Mouse (Mus musculus) adrenal gland, adult 8-10 months (tissue): ENCODE measurements around the gene Lrmda. TPM values are rescaled to one million over a fixed set of nuclear protein-coding genes. Genes with fewer than 3 reads are reported as not detected.

ENCODE experiments used
- DNase-seq: peaks from one replicate; pipeline ENCODE4 v3.0.0; 2022
- total RNA-seq, 4 experiments: library from RNA; stranded (reverse); gene quantifications; 2 replicates each; pipeline ENCODE4 v1.2.4; 2022

The Lrmda gene
- total RNA-seq, 4 experiments from 2014 or later, result 3.4 to 8.5 (median 5.7) TPM

DNA sequence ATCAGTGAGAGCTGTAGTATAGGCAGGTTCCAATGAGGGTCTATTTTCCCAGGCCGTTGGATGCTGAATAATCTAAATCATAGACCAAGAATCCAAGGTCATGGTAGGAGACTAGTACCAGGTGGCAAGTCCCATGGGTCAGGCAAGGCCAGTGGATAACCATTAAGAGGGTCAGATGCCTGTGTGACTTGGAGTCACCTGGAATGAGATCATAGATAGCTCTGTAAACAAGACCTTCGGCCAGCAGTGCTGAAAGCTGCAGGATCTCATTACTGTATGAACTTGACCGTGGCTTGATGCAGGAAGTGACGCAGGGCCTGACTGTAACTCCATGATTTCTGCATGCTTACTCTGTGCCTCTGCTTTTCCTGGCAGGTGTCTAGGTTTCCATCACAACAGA, 402.2 kb downstream of the Lrmda start:
- no peak for DNase-seq

DNA sequence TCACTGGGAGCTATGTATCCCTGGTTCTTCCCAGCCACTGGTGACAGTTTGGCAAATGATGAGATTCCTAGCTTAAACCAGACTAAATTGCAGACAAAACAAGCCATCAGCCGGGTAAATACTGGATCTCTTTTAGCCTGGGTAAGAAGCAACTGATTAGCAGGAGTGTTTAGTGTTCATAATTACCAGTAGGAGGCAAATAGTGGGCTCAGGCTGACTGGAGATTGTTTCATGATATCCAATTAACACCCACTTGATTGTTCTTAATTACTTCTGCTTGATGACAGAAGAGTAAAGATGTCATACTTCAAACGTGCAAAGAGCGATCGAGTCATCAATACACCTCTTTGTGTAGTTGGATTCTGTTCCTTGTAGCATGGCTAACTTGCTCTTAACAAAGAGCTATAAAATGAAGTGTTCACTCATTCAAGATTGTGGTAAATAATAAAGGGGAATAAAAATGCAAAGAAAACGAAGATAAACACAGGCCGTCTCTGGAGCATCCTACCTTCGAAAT, 405.6 kb downstream of the Lrmda start:
- DNase-seq, result no peak

DNA sequence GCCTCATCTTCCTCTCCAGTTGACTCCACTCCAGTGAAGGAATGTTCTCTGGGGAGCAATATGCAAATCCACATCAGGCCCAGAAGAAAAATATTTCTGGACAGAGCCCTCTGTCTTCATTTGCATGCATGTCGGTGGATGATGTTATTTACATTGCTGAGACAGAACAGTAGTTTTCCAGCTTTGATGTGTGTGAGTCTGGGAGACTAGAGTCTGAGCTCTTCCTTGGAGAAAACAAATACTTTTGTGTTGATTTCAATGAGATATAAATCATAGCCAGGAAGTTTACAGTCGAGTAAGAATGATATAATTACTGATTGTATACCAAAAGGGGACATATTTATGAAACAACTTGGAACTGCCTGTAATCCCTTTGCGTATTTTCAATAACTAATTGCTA, 415.9 kb downstream of the Lrmda start:
- DNase-seq, result no peak

DNA sequence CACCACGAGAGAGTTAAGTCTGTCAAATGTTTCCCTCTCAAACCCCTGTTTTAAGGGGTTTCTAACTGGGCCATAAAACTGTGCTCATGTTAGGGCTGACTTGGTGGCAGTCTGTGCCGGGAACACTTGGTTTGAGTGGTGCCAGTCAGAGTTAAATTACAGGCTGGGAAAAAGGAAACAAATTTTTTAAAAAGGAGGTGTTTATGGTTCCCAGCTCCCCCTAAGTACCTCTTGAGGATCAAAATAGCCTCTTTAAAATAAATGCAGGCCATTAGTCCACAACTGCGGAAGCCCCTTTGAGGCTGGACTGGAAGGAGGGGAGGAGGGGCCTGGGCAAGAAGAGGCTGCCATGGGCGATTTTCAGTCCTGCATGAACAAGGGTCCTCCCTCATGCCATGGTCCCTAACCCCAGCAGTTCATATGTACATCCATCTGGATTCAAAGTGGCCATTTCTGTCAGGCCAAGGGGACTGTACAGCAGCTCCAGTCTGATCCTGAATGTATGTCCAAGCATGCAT, 416.4 kb downstream of the Lrmda start:
- no peak for DNase-seq

DNA sequence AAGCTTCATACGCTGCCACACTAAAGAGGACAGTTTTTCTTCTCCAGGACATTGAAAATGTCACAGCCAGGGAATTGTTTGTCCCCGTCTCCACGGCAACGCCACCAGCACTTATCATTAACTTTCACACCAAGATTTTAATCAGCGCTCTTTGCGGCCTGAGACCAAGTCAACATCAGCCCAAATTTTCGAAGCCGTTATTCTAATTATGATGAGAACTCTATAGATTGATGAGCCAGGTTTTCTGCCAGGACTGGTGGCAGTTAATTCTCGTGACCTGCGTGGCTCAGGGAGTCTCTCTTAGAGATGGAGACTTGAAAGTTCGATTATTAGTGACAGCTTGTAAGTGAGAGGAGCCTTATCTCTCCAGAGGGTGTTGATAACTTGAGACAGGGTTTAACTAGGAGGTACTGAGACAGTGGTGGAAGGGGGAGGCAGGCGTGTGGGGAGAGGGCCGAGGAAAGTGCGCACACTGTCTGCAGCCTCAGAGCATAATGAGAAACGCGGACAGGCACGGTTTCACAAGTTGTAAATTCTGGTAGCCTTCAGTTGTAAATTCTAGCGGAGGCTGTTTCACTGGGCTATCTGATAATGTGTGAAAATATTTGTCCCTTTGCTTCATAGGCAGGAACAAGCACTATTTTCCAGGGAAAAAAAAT, 421.0 kb downstream of the Lrmda start:
- DNase-seq, result no peak

DNA sequence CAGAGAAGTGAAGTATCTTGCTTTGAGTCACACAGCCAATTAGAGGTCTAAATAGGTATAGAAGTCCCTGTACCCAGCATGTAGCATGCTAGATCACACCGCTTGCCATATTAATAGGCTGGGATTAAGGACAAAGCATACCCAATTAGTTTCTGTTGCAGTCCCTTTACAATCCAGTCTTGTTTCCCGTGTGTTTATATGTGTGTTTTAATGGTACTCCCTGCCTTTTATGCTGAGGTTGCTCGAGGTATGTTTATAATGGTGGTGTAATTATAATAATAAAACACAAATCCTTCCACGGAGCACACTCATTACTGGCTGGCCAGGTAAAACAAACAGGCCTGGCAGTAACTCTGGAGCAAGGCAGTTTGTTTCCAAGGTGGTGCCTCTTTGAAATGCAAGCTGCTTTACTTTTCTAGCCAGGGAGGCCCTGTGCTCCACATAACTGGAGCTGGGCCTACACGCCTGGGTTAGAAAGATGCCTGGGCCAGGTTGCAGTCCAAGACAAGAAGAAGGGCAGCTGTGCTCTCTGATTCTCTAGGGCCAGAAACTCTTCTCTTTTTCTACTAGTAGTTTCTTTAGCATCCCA, 422.4 kb downstream of the Lrmda start:
- no peak for DNase-seq

DNA sequence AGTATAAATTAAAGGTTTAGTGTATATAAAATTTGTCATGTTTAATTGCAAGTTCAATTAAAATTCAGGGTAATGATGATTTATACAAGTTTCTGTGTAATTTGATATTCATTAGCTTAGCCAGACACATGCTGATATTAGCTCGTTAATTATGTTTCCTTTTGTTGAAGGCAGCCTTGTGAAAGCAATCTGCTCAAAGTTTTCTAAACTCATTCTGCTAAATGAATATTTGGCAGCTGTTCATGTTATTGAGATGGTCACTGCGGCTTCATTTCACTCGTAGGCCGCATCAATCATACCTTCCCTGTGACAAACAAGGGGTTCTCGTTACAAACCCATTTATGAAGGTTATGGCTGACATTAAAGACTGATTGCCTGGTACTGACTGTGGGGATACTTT, 423.2 kb downstream of the Lrmda start:
- DNase-seq, result no peak

DNA sequence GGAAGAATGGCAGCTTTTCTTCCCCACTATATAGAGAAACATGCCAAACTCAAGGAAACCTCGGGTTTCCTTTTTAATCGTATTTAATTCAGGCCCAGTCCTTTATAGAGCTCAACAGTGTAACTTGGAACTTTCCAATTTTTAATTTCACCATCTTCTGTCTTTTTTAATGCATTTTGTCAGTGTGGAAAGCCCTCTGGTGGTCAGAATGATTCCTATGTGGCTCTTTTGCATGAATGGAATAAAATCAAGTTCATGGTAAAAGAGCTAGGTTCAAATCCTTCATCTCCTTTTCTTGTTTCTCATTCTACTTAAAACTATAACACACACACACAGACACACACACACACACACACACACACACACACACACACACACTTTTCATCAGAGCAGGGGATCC, 425.0 kb downstream of the Lrmda start:
- no peak for DNase-seq

DNA sequence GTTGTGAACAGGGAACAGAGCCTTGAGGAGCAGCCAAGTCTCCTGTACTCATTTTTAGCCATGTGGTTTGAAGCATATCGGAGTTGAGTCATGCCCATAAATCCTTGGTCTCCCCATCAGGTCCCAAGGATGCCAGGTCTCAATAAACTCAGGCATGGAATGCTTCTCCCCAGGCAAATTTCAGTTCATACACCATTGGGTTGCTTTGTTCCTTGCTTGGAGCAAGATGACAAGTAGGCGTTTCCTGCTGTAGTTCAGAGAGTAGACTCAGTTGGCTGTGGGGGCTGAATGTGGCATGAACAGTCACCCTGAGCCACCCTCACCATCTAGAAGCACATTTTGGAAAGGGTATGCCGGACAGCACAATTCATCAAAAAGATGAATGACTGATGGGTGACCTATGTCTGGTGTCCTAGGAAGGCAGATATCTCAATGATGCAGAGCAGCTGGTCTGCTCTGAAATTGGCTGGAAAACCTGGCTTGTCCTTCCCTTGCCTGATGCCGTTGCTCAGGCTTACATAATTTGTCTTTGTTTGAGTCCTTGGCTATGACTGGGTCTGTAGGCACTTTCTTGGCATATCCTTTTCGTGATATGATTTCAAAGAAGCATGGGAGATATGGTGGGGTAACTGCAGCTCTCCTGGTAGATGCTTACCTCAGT, 425.8 kb downstream of the Lrmda start:
- peak; percentile 72 for DNase-seq

DNA sequence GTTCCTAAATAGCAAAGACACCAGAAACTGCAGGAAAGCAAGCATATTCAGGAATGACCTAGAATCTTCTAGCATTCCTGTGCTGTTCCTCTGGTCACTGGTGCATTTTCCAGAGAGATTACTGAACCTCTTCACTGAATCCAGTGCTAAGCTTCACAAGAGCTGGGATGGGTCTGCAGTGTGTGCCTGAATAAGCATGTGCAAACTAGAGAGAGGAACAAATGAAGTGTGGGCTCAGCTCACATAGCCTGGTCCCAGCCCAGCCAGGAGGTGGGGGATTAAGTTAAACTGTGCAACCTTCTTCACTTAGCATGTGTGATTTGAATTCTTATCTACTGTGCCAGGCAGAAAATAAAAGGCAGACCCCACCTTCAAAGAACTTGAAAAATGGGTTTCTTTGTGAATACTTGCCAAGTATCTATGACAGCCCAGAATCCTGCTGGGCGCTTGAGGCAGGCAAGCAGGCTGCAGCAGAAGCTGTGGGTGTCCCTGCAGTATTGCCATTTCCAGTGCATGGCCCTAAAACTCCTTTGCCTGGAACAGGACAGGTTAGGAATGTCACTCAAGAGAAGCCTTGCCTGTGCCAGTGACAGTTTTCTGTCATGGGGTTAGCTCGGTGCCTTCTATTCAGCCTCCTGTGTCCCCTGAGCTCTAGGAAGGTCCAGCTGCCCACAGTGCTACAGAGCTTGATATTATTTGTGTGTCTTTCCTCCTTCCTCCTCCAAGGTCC, 426.5 kb downstream of the Lrmda start:
- no peak for DNase-seq

DNA sequence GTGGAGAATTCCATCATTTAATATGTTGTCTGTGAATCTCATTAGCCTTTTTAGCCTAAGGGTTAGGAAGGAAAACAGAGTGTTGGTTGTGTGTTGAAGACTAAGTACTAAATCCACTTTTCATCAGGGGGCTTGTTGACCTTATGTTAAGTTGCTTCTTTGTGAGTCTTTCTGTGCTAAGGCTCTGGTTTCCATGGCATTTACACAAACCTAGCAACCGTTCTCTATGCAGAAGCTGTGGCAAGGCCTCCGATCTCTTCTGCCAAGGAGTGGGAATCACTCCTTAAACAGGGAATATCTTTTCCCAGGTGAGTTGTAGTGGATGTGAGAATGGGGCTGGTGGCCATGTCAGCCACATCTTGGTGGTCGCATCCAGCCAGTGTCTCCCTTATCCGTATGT, 432.1 kb downstream of the Lrmda start:
- DNase-seq, result no peak

DNA sequence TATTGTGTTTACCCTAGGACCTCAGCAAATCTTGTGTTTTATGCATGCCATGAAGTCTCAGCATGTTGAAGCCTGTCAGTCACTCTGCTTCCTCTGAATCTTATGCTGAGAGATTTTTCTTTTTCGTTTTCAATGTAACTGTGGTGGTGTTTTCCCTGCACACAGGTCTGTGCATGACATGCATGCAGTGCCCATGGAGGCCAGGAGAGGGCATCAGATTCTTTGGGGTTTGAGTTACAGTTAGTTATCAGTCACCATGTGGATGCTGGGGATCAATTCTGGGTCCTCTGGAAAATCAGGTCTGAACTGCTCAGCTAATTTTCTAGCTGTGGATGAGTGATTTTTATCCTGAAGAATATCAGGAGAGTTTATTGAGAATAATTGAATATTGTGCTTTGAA, 444.8 kb downstream of the Lrmda start:
- DNase-seq, result no peak

DNA sequence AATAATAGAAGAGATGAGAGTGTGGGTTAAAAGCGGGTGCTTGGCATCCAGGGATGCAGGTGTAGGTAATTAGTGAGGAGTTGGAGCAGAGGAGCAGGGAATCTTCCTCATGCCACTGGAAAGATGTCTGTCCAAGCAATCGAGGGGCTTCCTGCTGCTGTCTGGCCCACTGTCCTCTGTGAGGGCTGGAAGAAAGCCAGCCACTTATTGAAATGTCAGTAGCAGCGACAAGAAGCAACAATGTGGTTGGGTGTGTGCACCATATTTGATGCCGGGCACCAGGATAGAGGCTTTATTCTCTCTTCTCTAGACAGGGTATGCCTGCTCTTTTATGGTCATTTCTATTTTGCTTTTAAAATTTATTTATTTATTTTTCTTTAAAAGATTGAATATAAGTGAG, 451.5 kb downstream of the Lrmda start:
- DNase-seq, result no peak

DNA sequence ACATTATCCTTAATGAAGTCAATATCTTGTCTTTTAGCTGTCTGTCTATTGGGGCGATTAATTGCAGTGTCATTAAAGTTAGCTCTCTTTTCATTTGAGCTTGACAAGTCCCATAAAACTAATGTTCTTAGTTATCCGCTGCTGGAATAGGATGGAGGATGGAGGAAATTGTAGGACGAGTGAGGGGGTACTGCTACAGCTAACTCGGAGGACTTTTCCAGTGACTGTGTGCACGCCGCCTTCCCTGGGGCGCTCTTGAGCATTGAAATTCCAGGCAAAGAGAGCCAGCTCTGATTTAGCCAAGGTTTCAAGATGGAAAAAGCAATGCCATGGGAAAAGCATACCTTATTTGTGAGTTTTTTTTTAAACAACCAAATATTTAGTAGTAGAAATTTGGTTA, 453.9 kb downstream of the Lrmda start:
- no peak for DNase-seq

DNA sequence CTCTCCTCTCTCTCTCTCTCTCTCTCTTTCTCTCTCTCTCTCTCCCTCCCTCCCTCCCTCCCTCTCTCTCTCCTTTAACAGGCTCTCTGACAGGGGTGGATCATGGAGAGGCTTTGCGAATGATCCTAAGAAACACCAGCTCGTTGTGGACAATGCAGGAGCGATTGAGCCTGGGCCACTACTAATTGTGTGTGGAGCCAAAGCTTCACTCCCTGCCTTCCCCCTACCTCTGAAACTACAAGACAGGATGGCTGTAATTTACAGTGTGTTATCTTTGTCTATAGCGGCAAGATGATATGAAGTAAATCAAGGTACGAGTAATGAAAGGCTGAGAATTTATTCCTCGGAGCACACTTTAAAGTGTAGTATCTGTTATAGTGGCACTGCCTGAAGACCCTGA, 454.5 kb downstream of the Lrmda start:
- DNase-seq, result no peak

DNA sequence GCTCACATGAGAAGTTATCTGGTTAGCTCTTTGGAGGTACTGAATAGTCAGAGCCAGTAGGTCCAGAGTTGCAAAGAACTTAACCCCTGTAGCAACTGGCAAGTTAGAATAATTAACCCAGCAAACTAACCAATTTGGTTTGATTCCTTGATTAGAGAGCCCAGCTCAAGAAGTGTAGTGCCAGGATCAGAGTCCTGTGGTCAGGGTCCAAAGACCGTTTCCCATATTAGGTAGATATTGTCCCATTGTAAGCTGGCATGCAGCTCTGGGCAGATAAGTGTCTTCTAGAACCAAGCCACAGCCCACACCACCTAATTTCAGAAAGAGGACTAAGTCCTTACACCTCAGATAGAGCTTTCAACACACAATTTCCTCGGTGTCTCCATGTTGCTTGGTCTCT, 473.8 kb downstream of the Lrmda start:
- no peak for DNase-seq

DNA sequence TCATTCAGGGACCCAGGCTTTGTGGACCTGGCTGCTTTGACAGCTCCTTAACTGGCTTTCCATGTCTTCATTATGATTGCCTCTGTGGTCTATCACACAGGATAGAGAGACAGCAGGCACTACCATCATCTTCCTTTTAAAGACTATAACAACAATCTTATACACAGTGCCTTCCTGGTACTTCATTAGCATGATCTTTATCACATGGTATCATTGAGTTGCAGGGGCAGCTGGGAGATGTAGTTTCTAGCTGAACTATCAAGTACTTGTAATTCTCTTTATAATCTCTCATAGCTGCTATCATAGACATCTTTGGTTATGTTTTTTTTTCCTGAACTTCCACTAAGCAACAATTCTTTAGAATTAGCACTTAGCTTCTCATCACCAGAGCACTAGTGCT, 474.8 kb downstream of the Lrmda start:
- no peak for DNase-seq

DNA sequence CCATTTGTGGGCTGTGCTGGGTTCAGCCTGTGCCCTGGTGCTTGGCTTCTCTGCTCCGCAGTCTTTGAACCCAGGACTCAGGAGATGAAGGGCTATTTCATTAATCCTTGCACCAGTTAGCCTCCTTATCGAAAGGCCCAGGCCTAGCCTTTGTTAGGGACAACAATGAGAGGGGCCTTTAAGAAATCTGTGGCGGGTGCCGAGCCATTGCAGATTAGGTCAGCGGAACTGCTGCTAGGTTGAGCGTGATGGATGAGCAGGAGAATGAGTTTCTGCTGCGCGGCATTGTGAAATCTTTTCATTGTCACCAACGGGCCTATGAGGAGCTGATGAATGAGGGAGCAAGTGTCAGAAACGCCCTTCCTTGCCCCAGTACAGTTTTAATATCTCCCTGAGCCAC, 475.4 kb downstream of the Lrmda start:
- DNase-seq, result peak; percentile 6

DNA sequence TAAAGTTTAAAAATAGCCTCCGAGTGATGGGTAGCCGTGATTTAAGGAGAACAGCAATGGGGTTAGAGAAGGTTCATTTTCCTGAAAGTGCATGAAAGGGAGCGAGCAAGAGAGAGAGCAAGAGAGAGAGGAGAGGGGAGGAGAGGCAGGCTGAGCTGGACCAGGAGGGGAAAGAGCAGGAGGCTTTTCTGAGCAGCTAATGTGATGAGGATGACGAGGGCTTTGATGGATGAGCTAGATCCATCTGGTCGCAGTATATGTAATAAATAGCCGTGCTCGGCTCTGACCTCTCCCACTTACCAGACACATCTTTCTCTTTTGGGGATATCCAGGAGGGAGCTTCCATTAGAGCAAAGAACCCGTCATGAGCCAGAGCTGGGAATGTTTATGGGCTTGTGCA, 475.8 kb downstream of the Lrmda start:
- no peak for DNase-seq

DNA sequence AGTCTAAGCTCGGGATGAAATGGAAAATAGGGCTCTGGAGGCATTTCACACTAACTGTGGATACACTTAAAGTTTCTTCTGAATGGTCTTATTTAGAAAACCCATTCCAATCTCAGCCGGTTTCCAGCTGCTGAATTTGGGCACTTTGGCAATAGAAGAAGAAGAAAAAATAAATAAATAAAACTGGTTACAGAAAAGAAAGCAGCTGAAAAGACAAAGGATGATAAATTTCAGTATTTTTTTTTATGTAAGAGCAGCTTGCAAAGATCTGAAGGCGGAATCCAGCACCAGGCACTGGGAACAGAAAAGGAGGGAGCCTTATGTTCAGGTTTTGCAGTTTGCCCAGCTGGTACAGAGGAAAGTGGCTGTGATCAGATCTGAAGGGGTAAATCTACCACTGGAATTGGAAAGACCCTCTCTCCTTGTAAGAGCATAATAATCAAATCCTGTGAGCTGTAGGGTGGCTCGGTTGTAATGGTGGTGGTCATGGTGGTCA, 478.2 kb downstream of the Lrmda start:
- DNase-seq, result no peak

DNA sequence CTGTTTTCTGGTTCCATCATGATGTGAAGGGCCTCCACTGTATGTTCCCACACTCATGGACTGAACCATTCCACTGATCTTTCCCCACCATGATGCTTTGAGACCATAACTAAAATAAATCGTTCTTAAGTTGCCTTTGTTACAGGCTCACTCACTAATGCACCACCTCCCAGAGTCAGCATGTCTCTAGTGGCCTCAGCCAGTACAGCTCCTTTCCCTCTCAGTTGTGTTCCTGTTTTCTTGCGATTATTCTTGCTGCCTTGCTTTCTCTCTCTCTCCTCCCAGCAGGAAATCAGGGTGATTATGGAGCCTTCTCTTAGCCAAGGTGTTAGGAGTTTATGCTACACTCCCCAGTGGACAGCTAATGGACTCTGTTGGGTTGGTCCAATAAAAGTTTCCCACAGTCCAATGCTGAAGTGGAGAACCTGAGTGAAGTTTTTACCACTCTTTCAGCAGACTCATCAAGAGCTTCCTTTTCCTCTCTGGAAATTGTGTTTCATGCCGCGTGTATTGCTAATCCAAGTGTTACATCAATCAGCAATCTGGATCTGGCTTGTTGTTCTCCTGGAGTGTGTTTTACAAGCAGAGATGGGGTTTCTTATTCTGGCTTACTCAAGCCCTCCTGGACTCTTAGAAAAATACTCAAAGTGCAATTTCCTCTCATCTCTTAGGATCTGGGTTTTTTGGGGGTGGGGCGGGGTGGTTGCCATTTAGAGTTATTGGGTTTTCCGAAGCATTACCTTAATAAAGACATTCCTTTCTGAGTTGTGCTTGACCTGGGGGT, 490.4 kb downstream of the Lrmda start:
- DNase-seq, result no peak

DNA sequence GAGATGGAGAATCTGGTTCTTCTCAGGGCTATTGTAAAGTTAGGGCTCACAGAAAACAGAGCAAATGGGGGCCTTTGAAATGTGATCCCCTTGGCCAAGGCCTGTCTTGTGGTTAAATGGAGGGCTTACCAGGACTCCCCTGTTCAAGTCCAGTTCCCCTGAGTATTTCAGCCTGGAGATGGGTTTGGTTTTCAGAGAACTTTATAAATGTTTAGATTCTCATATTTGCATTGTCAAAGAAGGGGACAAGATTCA, 490.9 kb downstream of the Lrmda start:
- no peak for DNase-seq
